ENCODE assay signal across 18 mouse cellular contexts in genomic region chr19:59067652-59068051, GRCm38 (mm10).
"Had no signal": no experiment of that assay in that cellular context is flagged by ENCODE, and none has a peak within 500 bp of the region (broad histone marks: within the 10 kb centered on the region; RNA-seq: fewer than 3 reads in every experiment).

No protein-coding gene starts in this region.

- H3K27ac ChIP-seq: midbrain, embryonic 10.5 days; midbrain, embryonic 12.5 days; neural tube, embryonic 13.5 days; neural tube, embryonic 15.5 days had no signal

- H3K9me3 ChIP-seq: midbrain, embryonic 10.5 days; midbrain, embryonic 12.5 days; neural tube, embryonic 13.5 days; neural tube, embryonic 15.5 days had no signal

- H3K4me3 ChIP-seq: midbrain, embryonic 10.5 days; midbrain, embryonic 12.5 days; myocyte; neural tube, embryonic 13.5 days; neural tube, embryonic 15.5 days had no signal

- DNase-seq: lung, embryonic 14.5 days; lung, postnatal 10 days; lung, postnatal 4 days; midbrain, embryonic 14.5 days; retina, postnatal 1 day; right cerebral cortex, adult 18-20 months; right cerebral cortex, postnatal 25 days; right cerebral cortex, postnatal 4 days; spleen, adult 18-20 months; thymus, adult 18-20 months; thymus, postnatal 14 days; thymus, postnatal 36 days had no signal

- H3K9ac ChIP-seq: lung, embryonic 14.5 days; midbrain, embryonic 12.5 days; neural tube, embryonic 13.5 days; neural tube, embryonic 15.5 days had no signal

- H3K4me2 ChIP-seq: lung, embryonic 14.5 days; midbrain, embryonic 12.5 days; neural tube, embryonic 13.5 days; neural tube, embryonic 15.5 days had no signal

- H3K4me1 ChIP-seq: midbrain, embryonic 10.5 days; midbrain, embryonic 12.5 days; neural tube, embryonic 15.5 days had no signal

- H3K27me3 ChIP-seq: neural tube, embryonic 13.5 days; neural tube, embryonic 15.5 days had no signal

- ATAC-seq: midbrain, embryonic 16.5 days had no signal

- H3K36me3 ChIP-seq: midbrain, embryonic 10.5 days; midbrain, embryonic 12.5 days; neural tube, embryonic 13.5 days; neural tube, embryonic 15.5 days had no signal
